Mouse (Mus musculus) stomach, postnatal 0 days (tissue): Measurements from ENCODE around the gene Lypd3. TPM values are rescaled to one million over a fixed set of nuclear protein-coding genes. Genes with fewer than 3 reads are reported as not detected.

Experiments used
- ATAC-seq: fragments of 200-750 bp; cut with Nextera tagmentation; 2 replicates; pipeline ENCODE4 v1.8.0; 2017; ENCODE audit not compliant: low FRiP score, low TSS enrichment
- DNase-seq: peaks from one replicate; pipeline ENCODE4 v3.0.0-alpha.2; 2016; ENCODE audit warnings: low spot score
- H3K27ac ChIP-seq: fragments of 300-500 bp; sonication (generic); replicated peaks from 2 replicates; pipeline ENCODE4 v1.5.1; 2014; ENCODE audit warnings: mild to moderate bottlenecking, control low read depth
- H3K27me3 ChIP-seq: fragments of 300-500 bp; sonication (generic); 2 replicates; pipeline ENCODE4 v1.6.1; 2014; ENCODE audit warnings: low read length; ENCODE audit not compliant: control insufficient read depth, insufficient read depth
- H3K36me3 ChIP-seq: fragments of 300-500 bp; sonication (generic); 2 replicates; pipeline ENCODE4 v1.6.1; 2014; ENCODE audit warnings: low read length, mixed read lengths; ENCODE audit not compliant: control insufficient read depth, insufficient read depth
- H3K4me1 ChIP-seq: fragments of 300-500 bp; sonication (generic); replicated peaks from 2 replicates; pipeline ENCODE4 v1.6.1; 2014; ENCODE audit warnings: antibody characterized with exemption; ENCODE audit not compliant: control insufficient read depth, insufficient read depth
- H3K4me2 ChIP-seq: fragments of 300-500 bp; sonication (generic); replicated peaks from 2 replicates; pipeline ENCODE4 v1.6.1; 2014; ENCODE audit warnings: low read depth, mild to moderate bottlenecking, control low read depth, moderate library complexity
- H3K4me3 ChIP-seq: fragments of 300-500 bp; sonication (generic); 2 replicates; pipeline ENCODE4 v1.5.1; 2014; ENCODE audit warnings: low read depth, low read length, control low read depth
- H3K9ac ChIP-seq: fragments of 300-500 bp; sonication (generic); 2 replicates; pipeline ENCODE4 v1.6.1; 2014; ENCODE audit warnings: mild to moderate bottlenecking, low read length, control low read depth, mixed read lengths
- H3K9me3 ChIP-seq: fragments of 300-500 bp; sonication (generic); 2 replicates; pipeline ENCODE4 v1.6.1; 2016; ENCODE audit warnings: low read length; ENCODE audit not compliant: control insufficient read depth
- CTCF ChIP-seq: IDR thresholded peaks from 2 replicates; pipeline ENCODE4 v1.5.1; 2016; ENCODE audit warnings: antibody characterized with exemption, low read depth, mild to moderate bottlenecking, moderate library complexity
- EP300 ChIP-seq: optimal IDR thresholded peaks from 2 replicates; pipeline ENCODE3; 2016; ENCODE audit warnings: antibody characterized with exemption
- WGBS: fragments of 180-500 bp; shearing (Covaris S2); extraction: QIAGEN DNeasy Blood & Tissue Kit; methylation state at CpG from one replicate; pipeline ENCODE4 v1.1.7; 2014; 5-methylcytosine and 5-hydroxymethylcytosine counted together
- polyA plus RNA-seq: library from polyadenylated mRNA; unstranded; fragments of >200 nt; fragmentation: Nextera tagmentation; extraction: Ambion mirVana; gene quantifications from 2 replicates; pipeline ENCODE4 v1.2.1, GENCODE M21; 2015

Gene Lypd3
- polyA plus RNA-seq, 1 experiment from 2014 or later: 277 TPM

DNA sequence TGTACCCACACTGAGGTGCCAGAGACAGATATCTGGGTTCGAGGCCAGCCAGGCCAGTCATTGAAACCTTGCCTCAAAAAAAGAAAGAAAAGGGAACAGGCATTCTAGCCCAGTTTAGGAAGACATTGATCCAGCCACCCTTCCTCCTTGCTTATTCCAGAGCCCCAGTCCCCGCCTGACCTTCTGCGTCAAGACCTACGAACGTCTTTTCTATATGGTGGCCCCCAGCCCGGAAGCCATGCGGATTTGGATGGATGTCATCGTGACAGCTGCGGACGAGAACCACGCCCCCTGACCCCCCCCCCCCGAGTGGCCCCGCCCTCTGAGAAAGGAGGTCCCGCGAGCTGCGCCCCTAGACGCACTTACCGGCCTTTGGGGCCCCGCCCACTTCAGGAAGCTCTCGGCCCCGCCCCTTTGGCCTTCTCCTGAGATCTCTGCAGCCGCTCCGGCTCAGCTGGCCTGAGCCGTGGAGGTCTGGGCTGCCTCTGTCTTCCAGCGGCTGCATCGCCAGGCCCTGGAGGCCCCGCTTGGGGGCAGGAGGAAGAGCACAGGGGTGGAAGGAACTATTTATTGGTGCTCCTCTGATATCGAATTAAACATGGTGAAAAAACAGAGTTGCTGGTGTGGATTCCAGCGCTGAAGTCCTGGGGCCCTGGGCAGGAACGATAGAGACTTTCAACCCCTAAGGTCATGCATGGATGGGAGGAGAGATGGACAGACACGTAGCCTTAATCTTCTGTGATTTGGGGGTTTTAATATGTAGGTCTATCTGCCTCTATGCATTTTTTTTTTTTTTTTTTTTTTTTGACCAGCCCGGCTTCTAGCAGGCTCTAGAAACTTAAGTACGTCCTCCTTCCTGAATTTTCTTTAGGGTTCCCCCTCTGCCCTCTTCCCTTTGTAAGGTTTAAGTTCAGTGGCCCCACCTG lies 7.4 kb upstream of the Lypd3 start:
- DNase-seq (peak; percentile 87), ATAC-seq (peak; percentile 93)
- peak overlapping the region; percentile 54 for H3K4me2 ChIP-seq
- H3K9me3 ChIP-seq: no peaks in the 10 kb centered on the region
- WGBS: 8% methylated on average over 32 of the region's 33 CpGs
- 0 out of 2 replicates have a peak, but pooled peaks cover 2% of the 10 kb centered on the region for H3K4me1 ChIP-seq
- peak overlapping the region; percentile 21 for H3K4me3 ChIP-seq
- H3K27me3 ChIP-seq: no peaks in the 10 kb centered on the region
- TF ChIP-seq CTCF: peak; percentile 34
- TF ChIP-seq EP300: no peak
- H3K27ac ChIP-seq: peak overlapping the region; percentile 45
- no peak overlapping the region; the same call in 1 of the 2 replicates for H3K9ac ChIP-seq
- no peaks in the 10 kb centered on the region for H3K36me3 ChIP-seq

DNA sequence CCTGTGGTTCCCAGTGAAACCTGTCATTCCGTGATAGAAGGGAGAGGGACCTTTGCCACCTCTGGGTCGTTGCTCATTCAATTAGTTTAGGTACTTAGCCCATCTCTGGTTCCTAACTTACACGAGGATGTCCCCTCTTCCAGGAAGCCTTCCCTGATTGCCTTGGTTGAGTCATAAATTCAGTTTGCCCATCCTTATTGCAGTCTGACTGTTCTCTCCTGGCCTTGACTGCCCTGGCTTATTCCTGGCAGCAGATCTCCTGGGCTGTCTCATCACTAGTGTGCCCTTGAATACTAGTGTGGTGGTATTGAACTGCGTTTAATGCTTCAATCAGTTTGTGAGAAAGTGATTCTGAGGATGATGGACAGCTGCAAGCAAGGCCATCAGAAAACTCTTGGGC lies 6.7 kb upstream of the Lypd3 start:
- WGBS: 70% methylated on average over 4 of the region's 4 CpGs
- no peak for DNase-seq
- H3K27me3 ChIP-seq: no peaks in the 10 kb centered on the region
- TF ChIP-seq CTCF: no peak
- no peak for TF ChIP-seq EP300
- H3K4me3 ChIP-seq: no peak overlapping the region
- no peak overlapping the region for H3K4me2 ChIP-seq
- H3K36me3 ChIP-seq: no peaks in the 10 kb centered on the region
- H3K9ac ChIP-seq: no peak overlapping the region; the same call in 1 of the 2 replicates
- no peaks in the 10 kb centered on the region for H3K9me3 ChIP-seq
- H3K4me1 ChIP-seq: 0 out of 2 replicates have a peak, but pooled peaks cover 2% of the 10 kb centered on the region
- no peak for ATAC-seq
- H3K27ac ChIP-seq: peak overlapping the region; percentile 45

- Histone ChIP-seq H3K4me3 (no peak overlapping the region), H3K9me3 (no peaks in the 10 kb centered on the region), H3K27me3 (no peaks in the 10 kb centered on the region), H3K4me1 (0 out of 2 replicates have a peak, but pooled peaks cover 2% of the 10 kb centered on the region), H3K4me2 (no peak overlapping the region), H3K36me3 (no peaks in the 10 kb centered on the region), H3K27ac (peak overlapping the region; percentile 45), H3K9ac (0 out of 2 replicates have a peak overlapping the region, but pooled peaks have one; percentile 27)
- peak; percentile 62 for TF ChIP-seq EP300
- TF ChIP-seq CTCF: no peak
- WGBS: 68% methylated on average over 10 of the region's 10 CpGs
- no peak for DNase-seq
- no peak for ATAC-seq
Measured at GRCm38 (mm10) chr7:24630116-24630880, 6.1 kb upstream of the Lypd3 start.

DNA sequence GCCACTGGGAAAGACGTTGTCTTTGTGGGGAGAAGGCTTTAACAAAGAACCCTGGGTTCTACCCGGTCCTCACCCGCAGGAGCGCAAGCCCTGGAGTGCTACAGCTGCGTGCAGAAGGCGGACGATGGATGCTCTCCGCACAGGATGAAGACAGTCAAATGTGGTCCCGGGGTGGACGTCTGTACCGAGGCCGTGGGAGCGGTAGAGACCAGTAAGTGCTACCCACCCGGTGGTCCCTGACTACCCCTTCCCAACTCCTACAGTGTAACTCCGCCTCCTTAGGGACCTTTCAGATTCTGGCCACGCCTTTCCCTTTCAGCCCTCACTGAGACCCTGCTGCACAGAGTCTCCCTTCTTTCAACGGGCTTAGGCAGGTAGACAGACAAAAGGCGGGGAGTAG lies 696 bp downstream of the Lypd3 start:
- ATAC-seq: no peak
- Histone ChIP-seq H3K4me1 (peaks cover 3% of the 10 kb centered on the region; the same call in 1 of the 2 replicates), H3K36me3 (no peaks in the 10 kb centered on the region), H3K27me3 (no peaks in the 10 kb centered on the region), H3K4me2 (peak overlapping the region; percentile 86), H3K9me3 (no peaks in the 10 kb centered on the region), H3K4me3 (peak overlapping the region; percentile 49), H3K27ac (peak overlapping the region; percentile 65), H3K9ac (peak overlapping the region; percentile 54)
- no peak for DNase-seq
- WGBS: 3% methylated on average over 17 of the region's 18 CpGs
- TF ChIP-seq CTCF: no peak
- no peak for TF ChIP-seq EP300

DNA sequence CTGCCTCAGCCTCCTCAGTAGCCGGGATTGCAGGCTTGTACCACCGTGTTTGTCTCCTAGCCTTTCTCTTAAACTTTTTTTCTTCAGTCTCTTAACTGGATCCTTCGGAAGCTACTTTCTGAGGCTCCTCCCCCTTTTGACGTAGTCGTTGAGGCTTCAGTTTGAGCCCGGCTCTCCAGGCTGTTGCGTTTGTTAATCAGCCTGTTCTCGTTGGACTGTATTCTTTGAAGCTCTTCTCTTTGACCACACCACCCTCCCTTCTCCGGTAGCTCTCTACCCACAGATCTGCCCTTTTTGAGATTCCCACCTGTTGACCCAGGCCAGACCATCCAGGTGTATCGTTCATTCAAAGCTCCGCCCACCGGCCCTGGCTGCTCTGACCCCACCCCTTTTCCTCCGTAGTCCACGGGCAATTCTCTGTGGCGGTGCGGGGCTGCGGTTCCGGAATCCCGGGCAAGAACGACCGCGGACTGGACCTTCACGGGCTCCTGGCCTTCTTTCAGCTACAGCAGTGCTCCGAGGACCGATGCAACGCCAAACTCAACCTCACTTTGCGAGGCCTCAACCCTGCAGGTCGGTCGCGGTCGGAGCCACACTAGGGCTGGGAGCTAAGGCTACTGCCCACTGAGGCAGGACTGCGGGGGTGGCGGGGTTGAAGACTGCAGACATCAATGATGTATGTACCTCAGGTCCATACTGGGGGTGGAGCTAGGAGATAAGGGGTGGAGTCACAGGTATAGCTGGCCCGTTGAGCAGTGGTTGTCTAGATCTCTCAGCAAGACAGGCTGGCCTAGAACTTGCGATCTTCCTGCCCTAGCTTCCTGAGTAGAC lies 1.9 kb downstream of the Lypd3 start:
- DNase-seq: peak; percentile 50
- Histone ChIP-seq H3K4me2 (peak overlapping the region; percentile 86), H3K9me3 (no peaks in the 10 kb centered on the region), H3K27me3 (no peaks in the 10 kb centered on the region), H3K27ac (peak overlapping the region; percentile 18; the same call in 1 of the 2 replicates), H3K4me1 (peaks cover 3% of the 10 kb centered on the region; the same call in 1 of the 2 replicates), H3K36me3 (no peaks in the 10 kb centered on the region), H3K9ac (peak overlapping the region; percentile 54), H3K4me3 (peak overlapping the region; percentile 49)
- 2% methylated on average over 34 of the region's 35 CpGs for WGBS
- TF ChIP-seq EP300: no peak
- TF ChIP-seq CTCF: no peak
- peak; percentile 47 for ATAC-seq
